Mouse (Mus musculus) kidney, embryonic 15.5 days (tissue): ENCODE measurements at regions not wholly inside any gene's neighbourhood (a gene's known extent, or its start where the extent isn't known, plus 50 kb on each side); places are given as distances from the start of the nearest gene placed in this dataset.

ENCODE experiments used
- ATAC-seq: fragments of 200-750 bp; cut with Nextera tagmentation; replicated peaks from 2 replicates; pipeline ENCODE4 v1.8.0; 2017; ENCODE audit warnings: moderate TSS enrichment; ENCODE audit not compliant: low FRiP score
- H3K27ac ChIP-seq: fragments of 300-500 bp; sonication (generic); 2 replicates; pipeline ENCODE4 v1.5.1; 2015; ENCODE audit warnings: mild to moderate bottlenecking, inconsistent platforms
- H3K27me3 ChIP-seq: fragments of 300-500 bp; sonication (generic); 2 replicates; pipeline ENCODE4 v1.6.1; 2015; ENCODE audit warnings: inconsistent platforms
- H3K36me3 ChIP-seq: fragments of 300-500 bp; sonication (generic); 2 replicates; pipeline ENCODE4 v1.6.1; 2015; ENCODE audit warnings: inconsistent platforms
- H3K4me1 ChIP-seq: fragments of 300-500 bp; sonication (generic); 2 replicates; pipeline ENCODE4 v1.6.1; 2015; ENCODE audit warnings: inconsistent platforms
- H3K4me2 ChIP-seq: fragments of 300-500 bp; sonication (generic); 2 replicates; pipeline ENCODE4 v1.6.1; 2015; ENCODE audit warnings: moderate library complexity, mild to moderate bottlenecking, inconsistent platforms
- H3K4me3 ChIP-seq: fragments of 300-500 bp; sonication (generic); replicated peaks from 2 replicates; pipeline ENCODE4 v1.5.1; 2015; ENCODE audit warnings: mild to moderate bottlenecking, inconsistent platforms
- H3K9ac ChIP-seq: fragments of 300-500 bp; sonication (generic); 2 replicates; pipeline ENCODE4 v1.6.1; 2015; ENCODE audit warnings: mild to moderate bottlenecking, inconsistent platforms
- H3K9me3 ChIP-seq: fragments of 300-500 bp; sonication (generic); replicated peaks from 2 replicates; pipeline ENCODE4 v1.6.1; 2016; ENCODE audit warnings: inconsistent platforms
- WGBS: fragments of 180-500 bp; shearing (Covaris S2); methylation state at CpG from one replicate; pipeline ENCODE4 v1.1.7; 2015; ENCODE audit warnings: mixed read lengths; 5-methylcytosine and 5-hydroxymethylcytosine counted together

- no peak overlapping the region for H3K9ac ChIP-seq
- no peak overlapping the region for H3K27ac ChIP-seq
- H3K27me3 ChIP-seq: no peaks in the 10 kb centered on the region
- no peak for ATAC-seq
- no peak overlapping the region for H3K4me3 ChIP-seq
- H3K4me2 ChIP-seq: no peak overlapping the region
- H3K4me1 ChIP-seq: peaks cover 7% of the 10 kb centered on the region; the same call in 1 of the 2 replicates
- no peaks in the 10 kb centered on the region for H3K36me3 ChIP-seq
- 89% methylated on average over 7 of the region's 7 CpGs for WGBS
- no peaks in the 10 kb centered on the region for H3K9me3 ChIP-seq
Measured at GRCm38 (mm10) chr1:88969016-88969415, 101.2 kb upstream of the Sh3bp4 start.

GRCm38 (mm10) chr1:88969630-88970029 is 100.6 kb upstream of the Sh3bp4 start:
- no peaks in the 10 kb centered on the region for H3K9me3 ChIP-seq
- WGBS: 90% methylated on average over 3 of the region's 3 CpGs

GRCm38 (mm10) chr1:88976101-88976500 is 94.1 kb upstream of the Sh3bp4 start:
- ATAC-seq: no peak
- no peak overlapping the region for H3K27ac ChIP-seq
- no peak overlapping the region for H3K4me2 ChIP-seq
- H3K36me3 ChIP-seq: no peaks in the 10 kb centered on the region
- no peak overlapping the region for H3K9ac ChIP-seq
- 67% methylated on average over 8 of the region's 8 CpGs for WGBS
- no peaks in the 10 kb centered on the region for H3K9me3 ChIP-seq
- no peak overlapping the region for H3K4me3 ChIP-seq
- peaks cover 7% of the 10 kb centered on the region; the same call in 1 of the 2 replicates for H3K4me1 ChIP-seq
- H3K27me3 ChIP-seq: no peaks in the 10 kb centered on the region

More at GRCm38 (mm10) chr1:88969630-88970029, 100.6 kb upstream of the Sh3bp4 start:
- Histone ChIP-seq H3K27me3 (no peaks in the 10 kb centered on the region), H3K4me1 (peaks cover 7% of the 10 kb centered on the region; the same call in 1 of the 2 replicates), H3K27ac (no peak overlapping the region), H3K4me2 (no peak overlapping the region), H3K9ac (no peak overlapping the region), H3K4me3 (no peak overlapping the region), H3K36me3 (no peaks in the 10 kb centered on the region)
- ATAC-seq: no peak

- H3K36me3 ChIP-seq: no peaks in the 10 kb centered on the region
- H3K27me3 ChIP-seq: no peaks in the 10 kb centered on the region
- no peaks in the 10 kb centered on the region for H3K9me3 ChIP-seq
- no peak for ATAC-seq
- no peak overlapping the region for H3K4me3 ChIP-seq
- H3K9ac ChIP-seq: no peak overlapping the region
- no peak overlapping the region for H3K4me2 ChIP-seq
- H3K4me1 ChIP-seq: no peaks in the 10 kb centered on the region
- H3K27ac ChIP-seq: no peak overlapping the region
Measured at GRCm38 (mm10) chr1:88988011-88988695, 82.1 kb upstream of the Sh3bp4 start.

- 47% methylated on average over 12 of the region's 12 CpGs for WGBS
Measured at GRCm38 (mm10) chr1:88994588-88995331, 75.5 kb upstream of the Sh3bp4 start.

GRCm38 (mm10) chr1:88995945-88996344 is 74.3 kb upstream of the Sh3bp4 start:
- H3K9me3 ChIP-seq: no peaks in the 10 kb centered on the region
- H3K36me3 ChIP-seq: no peaks in the 10 kb centered on the region
- ATAC-seq: no peak
- H3K9ac ChIP-seq: no peak overlapping the region
- WGBS: 32% methylated on average over 8 of the region's 8 CpGs
- peaks cover 20% of the 10 kb centered on the region for H3K4me1 ChIP-seq
- H3K27ac ChIP-seq: no peak overlapping the region
- no peak overlapping the region for H3K4me3 ChIP-seq
- H3K4me2 ChIP-seq: no peak overlapping the region
- H3K27me3 ChIP-seq: no peaks in the 10 kb centered on the region

More at GRCm38 (mm10) chr1:88994588-88995331, 75.5 kb upstream of the Sh3bp4 start:
- Histone ChIP-seq H3K36me3 (no peaks in the 10 kb centered on the region), H3K9me3 (no peaks in the 10 kb centered on the region), H3K27ac (peak overlapping the region; percentile 62), H3K27me3 (no peaks in the 10 kb centered on the region), H3K9ac (no peak overlapping the region), H3K4me3 (no peak overlapping the region), H3K4me2 (no peak overlapping the region), H3K4me1 (peaks cover 20% of the 10 kb centered on the region)
- no peak for ATAC-seq

GRCm38 (mm10) chr1:88996657-88997056 is 73.6 kb upstream of the Sh3bp4 start:
- H3K4me2 ChIP-seq: no peak overlapping the region
- H3K9ac ChIP-seq: no peak overlapping the region
- no peaks in the 10 kb centered on the region for H3K27me3 ChIP-seq
- H3K9me3 ChIP-seq: no peaks in the 10 kb centered on the region
- no peak for ATAC-seq
- H3K4me1 ChIP-seq: peaks cover 20% of the 10 kb centered on the region
- no peak overlapping the region for H3K4me3 ChIP-seq
- 57% methylated on average over 7 of the region's 7 CpGs for WGBS
- H3K36me3 ChIP-seq: no peaks in the 10 kb centered on the region
- H3K27ac ChIP-seq: no peak overlapping the region

- H3K27ac ChIP-seq: no peak overlapping the region
- WGBS: 83% methylated on average over 12 of the region's 12 CpGs
- no peaks in the 10 kb centered on the region for H3K27me3 ChIP-seq
- peaks cover 20% of the 10 kb centered on the region for H3K4me1 ChIP-seq
- no peak overlapping the region for H3K4me3 ChIP-seq
- no peak for ATAC-seq
- no peaks in the 10 kb centered on the region for H3K36me3 ChIP-seq
- H3K9me3 ChIP-seq: no peaks in the 10 kb centered on the region
- no peak overlapping the region for H3K4me2 ChIP-seq
- H3K9ac ChIP-seq: no peak overlapping the region
Measured at GRCm38 (mm10) chr1:88997847-88998246, 72.4 kb upstream of the Sh3bp4 start.

GRCm38 (mm10) chr1:89002326-89002725 is 67.9 kb upstream of the Sh3bp4 start:
- no peaks in the 10 kb centered on the region for H3K4me1 ChIP-seq
- WGBS: 71% methylated on average over 3 of the region's 3 CpGs
- no peak overlapping the region for H3K4me3 ChIP-seq
- H3K36me3 ChIP-seq: no peaks in the 10 kb centered on the region
- H3K27me3 ChIP-seq: no peaks in the 10 kb centered on the region
- no peak overlapping the region for H3K27ac ChIP-seq
- no peak overlapping the region for H3K9ac ChIP-seq
- no peaks in the 10 kb centered on the region for H3K9me3 ChIP-seq
- H3K4me2 ChIP-seq: no peak overlapping the region
- no peak for ATAC-seq

GRCm38 (mm10) chr1:89003752-89004151 is 66.5 kb upstream of the Sh3bp4 start:
- no peak for ATAC-seq
- Histone ChIP-seq H3K4me3 (no peak overlapping the region), H3K27ac (no peak overlapping the region), H3K4me2 (no peak overlapping the region), H3K36me3 (no peaks in the 10 kb centered on the region), H3K9me3 (no peaks in the 10 kb centered on the region), H3K9ac (no peak overlapping the region), H3K27me3 (no peaks in the 10 kb centered on the region), H3K4me1 (no peaks in the 10 kb centered on the region)
- 80% methylated on average over 2 of the region's 2 CpGs for WGBS

GRCm38 (mm10) chr1:89007476-89007875 is 62.7 kb upstream of the Sh3bp4 start:
- no peak overlapping the region for H3K9ac ChIP-seq
- H3K9me3 ChIP-seq: no peaks in the 10 kb centered on the region
- 95% methylated on average over 7 of the region's 7 CpGs for WGBS
- H3K27me3 ChIP-seq: no peaks in the 10 kb centered on the region
- no peak overlapping the region for H3K4me2 ChIP-seq
- H3K27ac ChIP-seq: no peak overlapping the region
- no peak overlapping the region for H3K4me3 ChIP-seq
- H3K36me3 ChIP-seq: no peaks in the 10 kb centered on the region
- H3K4me1 ChIP-seq: peaks cover 12% of the 10 kb centered on the region
- ATAC-seq: no peak

GRCm38 (mm10) chr1:89010170-89010569 is 60.0 kb upstream of the Sh3bp4 start:
- H3K36me3 ChIP-seq: no peaks in the 10 kb centered on the region
- ATAC-seq: no peak
- H3K4me1 ChIP-seq: peaks cover 17% of the 10 kb centered on the region
- H3K4me2 ChIP-seq: no peak overlapping the region
- H3K9me3 ChIP-seq: no peaks in the 10 kb centered on the region
- no peak overlapping the region for H3K9ac ChIP-seq
- no peak overlapping the region for H3K4me3 ChIP-seq
- 66% methylated on average over 2 of the region's 2 CpGs for WGBS
- H3K27me3 ChIP-seq: no peaks in the 10 kb centered on the region
- H3K27ac ChIP-seq: no peak overlapping the region
